Mouse (Mus musculus): Measurements from ENCODE around the gene Rspo3.

The Rspo3 gene

DNA sequence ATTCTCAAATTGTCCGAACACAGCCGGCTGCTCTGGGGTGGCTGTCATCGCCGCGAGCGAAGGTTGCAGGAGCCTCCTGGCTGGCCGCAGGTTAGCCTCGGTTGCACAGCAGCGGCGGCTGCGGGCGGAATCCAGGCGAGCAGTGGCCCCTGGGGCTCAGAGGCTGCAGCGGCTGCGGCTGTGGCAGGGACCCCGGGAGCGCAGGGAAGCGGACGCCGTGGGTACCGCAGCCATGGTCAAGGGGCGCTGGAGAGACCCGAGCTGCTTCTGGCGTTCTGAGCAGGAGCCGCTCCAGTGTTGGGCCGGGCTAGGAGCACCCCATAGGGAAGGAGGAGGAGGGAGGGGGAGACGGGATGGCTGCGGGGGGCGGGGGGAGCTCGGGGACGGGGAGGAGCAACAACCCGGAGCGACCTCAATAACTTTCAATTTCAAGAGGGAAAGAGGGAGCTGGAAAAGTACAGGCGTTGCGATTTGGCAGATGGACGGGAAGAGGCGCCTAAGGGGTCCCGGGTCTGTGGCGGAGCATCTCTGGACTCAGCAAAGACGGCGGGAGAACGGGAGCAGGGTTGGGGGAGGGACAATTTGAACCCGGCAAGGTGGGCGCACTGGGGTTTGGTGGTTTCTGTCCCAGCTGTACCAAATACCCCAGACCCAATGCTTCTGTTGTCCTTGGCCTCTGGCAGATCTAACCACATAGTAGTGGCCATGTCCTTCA lies at the start of gene Rspo3:
Rspo3 (minus strand) TSS at position 322 of the 715 bp plus-strand sequence.
- DNase-seq (ENCODE audit: low read depth, low spot score): peak; percentile 58

DNA sequence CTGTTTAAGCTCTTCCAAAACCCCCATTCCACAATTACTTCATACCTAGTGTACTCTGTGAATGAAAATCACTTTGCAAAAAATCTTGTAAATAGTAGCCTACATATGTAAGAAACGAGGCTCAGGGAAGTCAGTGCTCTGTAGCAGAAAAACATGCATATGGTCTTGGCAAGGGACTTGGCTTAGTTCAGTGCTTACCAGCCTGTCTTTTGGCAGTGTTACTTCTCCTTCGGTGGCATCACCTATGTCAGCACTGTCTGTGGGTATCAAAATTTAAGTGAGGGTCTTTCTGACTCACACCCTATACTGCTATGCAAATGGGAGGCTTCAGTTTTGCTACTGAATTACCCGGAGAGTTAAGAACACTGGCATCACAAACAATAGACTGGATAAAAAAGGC lies 46.3 kb upstream of the Rspo3 start:
- DNase-seq (ENCODE audit: low read depth, low spot score): no peak

DNA sequence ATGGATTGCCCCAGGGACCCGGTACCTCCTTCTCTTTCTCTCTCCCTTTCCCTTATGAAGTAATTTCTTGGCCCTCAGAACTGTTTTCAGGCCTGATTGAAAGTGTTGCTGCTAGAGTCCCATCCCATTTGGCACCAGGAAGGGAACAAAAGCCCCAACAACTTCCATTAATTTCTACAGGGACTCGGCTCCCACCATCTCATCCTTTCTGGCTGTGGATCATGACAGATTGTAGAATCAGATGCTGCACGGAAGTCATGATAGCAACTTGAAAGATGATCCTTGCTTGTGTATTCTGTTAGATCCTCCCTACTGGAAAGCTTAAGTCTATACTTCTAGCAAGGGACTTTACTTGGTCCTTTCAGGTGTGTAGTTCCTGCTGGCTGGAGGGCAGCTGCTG lies 45.8 kb upstream of the Rspo3 start:
- DNase-seq (ENCODE audit: low read depth, low spot score): no peak

DNA sequence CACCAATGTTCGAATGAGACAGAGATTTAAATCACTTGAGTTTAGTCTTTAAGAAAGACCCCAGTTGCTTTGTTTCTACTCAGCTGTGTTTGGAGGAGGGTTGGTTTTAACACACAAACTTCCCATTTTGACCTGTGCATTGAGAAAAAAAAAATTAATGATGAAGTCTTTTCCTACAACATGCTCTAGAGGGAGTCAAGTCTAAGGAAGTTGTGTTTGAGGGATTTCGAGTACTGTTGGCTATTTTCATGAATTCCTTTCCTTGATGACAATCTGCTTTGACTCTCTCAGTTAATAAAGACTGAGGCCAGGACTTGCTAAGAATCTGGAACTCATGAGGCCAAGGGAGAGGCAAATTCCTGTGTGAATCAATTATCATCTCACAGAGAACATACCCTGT lies 20.3 kb upstream of the Rspo3 start:
- no peak for DNase-seq (ENCODE audit: low read depth, low spot score)

DNA sequence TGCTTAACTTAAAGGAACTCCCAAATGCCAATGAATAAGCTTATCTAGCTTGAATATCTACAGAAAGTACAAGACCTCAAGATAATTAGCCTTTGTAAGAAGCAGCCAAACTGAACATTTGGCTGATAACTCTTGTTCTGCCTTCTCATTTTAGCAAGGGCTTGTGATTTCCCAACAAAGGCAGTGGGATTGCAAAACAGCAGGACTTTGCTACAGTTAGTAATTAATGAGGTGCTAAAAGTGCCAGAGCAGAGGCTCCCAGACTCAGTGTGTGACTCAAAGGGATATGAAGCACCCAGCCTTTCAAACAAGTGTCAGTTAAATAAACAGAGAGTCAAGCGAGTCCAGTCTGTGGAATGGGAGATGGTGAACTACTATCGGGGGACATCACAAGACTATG lies 18.7 kb upstream of the Rspo3 start:
- no peak for DNase-seq (ENCODE audit: low read depth, low spot score)

DNA sequence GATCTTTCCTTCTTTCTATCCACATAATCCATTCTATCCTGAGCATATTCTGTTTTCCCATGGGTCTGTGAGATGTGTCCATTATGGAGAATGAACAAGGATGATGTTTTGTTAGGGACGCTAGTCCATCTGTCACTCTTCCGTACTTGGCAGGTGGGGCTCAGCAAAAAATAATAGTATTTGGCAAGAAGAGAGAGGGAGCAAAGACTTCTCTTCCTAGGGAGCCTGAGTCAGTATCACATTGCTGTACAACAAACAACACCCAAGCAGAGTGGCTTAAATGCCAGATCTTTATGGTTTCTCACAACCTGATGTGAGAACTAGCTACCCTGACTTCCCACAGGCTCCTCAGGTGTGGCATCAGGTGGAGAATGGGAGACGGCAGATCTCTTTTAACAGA lies 7.3 kb upstream of the Rspo3 start:
- no peak for DNase-seq (ENCODE audit: low read depth, low spot score)

DNA sequence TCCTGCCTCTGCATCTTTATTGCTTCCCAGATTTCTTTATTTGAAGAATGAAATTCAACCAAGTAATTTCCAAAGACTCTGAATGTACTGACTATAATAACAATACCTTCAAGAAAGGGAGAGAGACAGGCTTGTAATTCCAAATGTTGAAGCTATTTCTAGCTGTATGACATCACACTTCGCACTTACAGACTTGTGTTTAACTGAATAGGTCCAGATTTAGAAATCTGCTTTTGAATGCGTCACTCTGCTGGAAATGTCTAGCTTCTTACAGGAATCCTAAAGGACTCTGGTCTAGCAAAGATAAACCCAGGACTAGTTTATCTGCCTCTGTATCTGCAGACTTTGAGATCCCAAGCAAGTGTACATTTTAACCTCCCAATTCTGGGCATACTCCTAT lies 3.8 kb upstream of the Rspo3 start:
- no peak for DNase-seq (ENCODE audit: low read depth, low spot score)

DNA sequence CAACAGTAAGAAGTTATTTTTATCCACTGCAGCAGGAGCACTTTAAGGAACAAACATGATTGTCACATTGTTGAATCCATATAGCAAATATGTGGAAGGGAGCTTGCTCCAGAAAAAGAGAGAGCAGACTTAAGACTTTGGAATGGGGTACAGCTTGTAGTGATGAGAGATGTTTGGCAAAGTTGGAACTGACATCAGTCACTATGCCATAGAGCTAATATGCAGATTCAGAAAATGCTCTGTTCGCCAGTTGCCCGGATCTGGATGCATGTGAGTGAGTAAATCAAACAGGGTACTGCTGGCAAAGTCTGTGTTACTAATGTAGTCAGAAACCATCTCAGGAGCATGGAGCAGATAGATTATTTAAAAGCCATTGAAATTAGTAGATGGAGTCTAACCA lies 3.1 kb upstream of the Rspo3 start:
- no peak for DNase-seq (ENCODE audit: low read depth, low spot score)

DNA sequence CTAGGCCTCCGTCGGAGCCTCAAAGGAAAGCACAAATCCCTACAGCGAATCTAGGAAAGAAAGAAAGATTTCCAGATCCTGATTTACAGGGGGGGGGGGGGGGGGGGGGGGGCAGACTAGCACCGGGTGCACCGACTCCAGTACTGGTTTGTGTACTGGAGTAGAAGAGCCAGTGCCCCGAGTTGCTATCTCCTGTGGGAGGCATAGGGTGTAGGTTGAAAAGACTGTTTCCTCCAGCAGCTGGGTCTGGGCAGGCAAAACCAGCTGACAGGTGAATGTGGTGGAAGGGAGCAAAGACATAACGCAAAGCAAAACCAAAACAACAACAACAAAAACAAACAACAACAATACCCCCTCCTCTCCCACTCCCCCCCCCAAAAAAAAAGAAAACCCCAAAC lies 838 bp downstream of the Rspo3 start:
- DNase-seq (ENCODE audit: low read depth, low spot score): no peak

DNA sequence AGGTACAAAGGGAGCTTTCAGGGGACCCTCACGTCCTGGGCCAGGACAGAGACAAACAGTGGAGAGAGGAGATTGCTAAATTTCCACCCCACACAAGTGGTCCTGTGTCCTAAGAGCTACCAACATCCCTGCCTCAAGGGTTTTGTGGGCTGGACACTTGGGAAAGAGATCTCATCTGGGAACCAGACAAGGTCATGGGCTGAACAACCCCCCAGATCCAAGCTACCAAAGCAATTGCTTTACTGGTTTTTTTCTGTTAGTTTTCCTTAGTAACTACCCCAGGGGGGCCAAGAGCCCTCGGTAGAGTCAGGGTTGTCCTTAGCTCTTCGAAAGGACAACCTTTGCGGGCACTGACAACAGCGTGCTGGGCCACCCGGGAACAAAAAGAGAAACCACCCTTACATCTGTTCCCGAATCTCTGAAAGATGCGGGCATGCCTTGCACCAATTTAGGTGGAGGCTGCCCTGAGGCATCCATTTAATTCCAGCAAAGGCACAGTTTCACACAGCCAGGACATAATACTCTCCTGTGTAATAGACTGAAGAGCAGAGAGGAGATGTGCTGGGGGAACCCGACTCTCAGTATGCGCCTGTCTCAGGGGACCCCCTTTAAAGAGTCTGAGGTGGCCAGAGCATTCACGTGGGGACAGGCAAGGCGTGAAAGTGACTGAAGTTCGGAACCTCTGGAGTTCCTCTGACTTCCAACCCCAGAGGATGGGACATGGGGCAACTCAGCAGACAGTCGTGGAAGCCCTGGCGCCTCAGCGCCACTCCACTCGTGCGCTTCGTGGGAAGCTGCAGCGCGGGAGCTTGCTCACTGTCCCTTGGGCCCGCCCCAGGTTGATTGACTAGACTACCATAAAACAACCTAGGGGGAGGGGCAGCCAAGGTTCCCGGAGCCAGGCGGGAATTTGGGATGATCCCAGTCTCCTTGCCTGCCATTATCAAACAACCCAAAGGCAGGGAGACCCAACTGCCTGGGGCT lies 1.5 kb downstream of the Rspo3 start:
- DNase-seq (ENCODE audit: low read depth, low spot score): peak; percentile 67

DNA sequence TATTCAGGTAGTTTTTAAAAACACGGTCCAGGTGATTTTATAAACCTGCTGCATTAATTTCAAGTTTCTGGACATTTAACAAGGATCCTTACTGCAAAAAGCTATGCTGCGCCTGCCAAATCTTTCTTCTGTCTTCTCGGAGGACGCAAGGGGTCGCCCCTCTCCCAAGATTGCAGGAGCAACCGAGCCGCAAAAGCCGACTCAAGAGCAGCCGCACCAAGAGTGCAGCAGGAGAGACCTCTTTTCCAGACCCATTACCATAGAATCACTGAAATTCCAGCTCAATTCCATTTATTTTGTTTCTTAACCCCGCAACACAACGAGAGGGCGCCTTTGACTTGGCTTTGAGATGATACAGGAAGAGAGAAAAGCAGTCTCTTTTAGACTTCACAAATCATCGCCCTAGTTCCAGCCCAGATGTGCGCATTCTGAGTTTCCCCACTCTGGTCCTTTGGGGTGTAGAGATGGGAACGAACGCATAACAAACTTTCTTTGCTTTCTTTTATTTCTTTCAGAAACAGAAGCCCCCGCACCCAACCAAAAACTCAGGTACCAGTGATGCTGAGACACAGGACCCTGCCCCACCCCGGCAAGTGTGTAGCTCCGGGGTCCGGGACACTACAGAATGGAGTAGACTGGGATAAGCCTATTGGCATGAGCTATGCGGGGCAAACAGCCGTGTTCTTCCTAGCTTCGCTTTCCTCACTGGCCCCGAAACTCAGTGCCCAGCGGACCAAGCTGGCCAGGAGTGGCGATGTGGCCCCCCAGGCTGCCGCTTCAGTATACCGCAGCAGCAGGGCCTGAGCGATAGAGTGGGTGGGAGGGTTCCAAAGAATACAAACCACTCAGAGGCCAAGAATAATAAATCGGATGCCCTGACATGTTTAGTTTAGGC lies 2.6 kb downstream of the Rspo3 start:
- peak; percentile 85 for DNase-seq (ENCODE audit: low read depth, low spot score)

DNA sequence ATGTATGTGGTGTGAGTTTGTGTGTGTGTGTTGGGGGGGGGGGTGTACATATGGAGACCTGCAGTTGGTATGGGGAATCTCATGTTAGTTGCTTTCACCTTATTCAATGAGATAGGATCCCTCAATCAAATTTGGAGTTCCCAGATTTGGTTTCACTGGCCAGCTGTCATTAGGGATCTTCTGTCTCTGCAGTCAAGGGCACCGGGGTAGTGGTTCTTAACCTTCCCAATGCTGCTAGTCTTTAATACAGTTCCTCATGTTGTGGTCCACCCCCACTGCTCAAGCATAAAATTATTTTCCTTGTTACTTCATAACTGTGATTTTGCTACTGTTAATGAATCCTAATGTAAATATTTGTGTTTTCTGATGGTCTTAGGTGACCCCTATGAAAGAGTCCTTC lies 22.1 kb downstream of the Rspo3 start:
- DNase-seq (ENCODE audit: low read depth, low spot score): no peak

DNA sequence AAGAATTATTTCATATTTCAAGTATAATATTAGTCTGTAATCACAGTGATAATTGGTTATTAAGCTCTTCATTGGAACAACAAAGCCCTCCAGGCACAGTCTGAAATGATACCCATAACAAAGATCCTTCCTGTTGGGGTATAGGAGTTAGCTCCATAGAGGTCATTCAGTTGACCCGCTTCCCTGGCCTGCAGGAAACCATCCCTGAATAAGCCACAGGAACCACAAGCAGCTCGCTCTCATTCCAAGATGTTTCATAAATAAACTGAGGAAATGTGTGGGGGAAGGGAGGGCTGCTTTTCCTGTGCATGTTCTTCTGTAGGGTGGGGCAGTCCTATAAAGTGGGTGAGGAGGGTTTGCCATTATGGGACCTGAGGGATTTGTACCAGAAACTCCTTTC lies 27.5 kb downstream of the Rspo3 start:
- DNase-seq (ENCODE audit: low read depth, low spot score): no peak

DNA sequence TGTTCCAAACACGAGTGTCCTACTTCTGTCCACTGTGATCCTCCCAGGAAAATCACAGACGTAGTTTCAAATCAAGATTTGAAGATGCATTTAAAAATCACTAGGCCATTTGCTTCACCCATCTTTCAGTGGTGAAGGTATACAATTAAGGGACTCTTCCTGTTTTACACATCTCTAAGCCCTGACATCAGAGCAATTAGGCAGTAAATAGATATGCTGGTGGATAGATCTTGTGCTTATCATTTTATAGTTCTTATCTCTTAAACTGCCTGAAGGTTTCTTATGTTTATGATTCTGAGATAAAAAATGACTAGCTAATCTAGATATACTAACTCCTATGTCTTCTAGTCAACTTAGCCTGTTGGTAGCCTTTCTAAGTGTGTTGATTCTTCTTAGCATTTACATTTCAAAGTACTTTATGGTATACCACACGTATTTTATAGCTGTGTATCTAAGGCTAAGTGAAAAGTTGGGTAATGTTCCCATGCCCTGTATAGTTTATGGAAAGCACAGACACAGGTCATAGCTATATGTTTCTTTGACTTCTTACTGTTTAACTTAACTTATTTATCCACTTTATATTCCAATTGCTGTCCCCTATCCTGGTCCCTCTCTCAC lies 38.4 kb downstream of the Rspo3 start:
- no peak for DNase-seq (ENCODE audit: low read depth, low spot score)

DNA sequence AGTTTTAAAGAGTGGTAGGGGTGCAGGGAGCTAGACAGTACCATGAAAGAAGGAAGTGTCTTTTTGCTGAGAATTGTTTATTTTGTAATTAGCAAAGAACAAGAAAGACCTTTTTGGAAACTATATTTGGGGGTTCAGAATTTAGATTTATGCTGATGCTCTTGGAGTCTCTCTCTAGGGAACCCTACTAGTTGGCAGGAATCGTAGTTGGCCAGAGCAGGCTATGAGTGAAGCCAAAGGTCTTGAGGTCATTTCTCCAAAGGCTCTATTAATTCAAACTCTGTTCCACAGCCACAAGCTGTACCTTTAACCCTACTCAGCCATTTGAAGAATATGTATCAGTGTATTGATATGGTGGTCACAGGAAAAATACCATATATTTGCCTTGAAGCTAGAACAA lies 41.7 kb downstream of the Rspo3 start:
- DNase-seq (ENCODE audit: low read depth, low spot score): no peak

DNA sequence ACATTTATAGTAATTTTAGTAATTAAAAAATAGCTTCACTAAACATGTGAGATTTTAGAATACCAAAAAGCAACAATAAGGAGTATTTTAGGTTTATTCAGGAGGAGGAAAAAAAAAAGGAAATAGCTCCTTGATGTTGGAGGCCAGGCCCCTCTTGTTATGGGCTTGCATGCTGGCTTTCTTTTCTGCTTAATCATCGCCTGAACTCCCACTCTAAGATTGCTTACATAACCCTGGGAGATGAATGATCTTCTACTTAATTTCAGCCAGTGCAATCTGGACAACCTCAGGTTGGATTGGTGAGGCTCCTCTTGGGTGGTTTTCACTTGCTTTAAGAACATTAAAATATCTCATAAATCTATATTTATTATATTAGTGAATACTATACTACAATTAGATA lies 54.7 kb downstream of the Rspo3 start:
- DNase-seq (ENCODE audit: low read depth, low spot score): no peak

DNA sequence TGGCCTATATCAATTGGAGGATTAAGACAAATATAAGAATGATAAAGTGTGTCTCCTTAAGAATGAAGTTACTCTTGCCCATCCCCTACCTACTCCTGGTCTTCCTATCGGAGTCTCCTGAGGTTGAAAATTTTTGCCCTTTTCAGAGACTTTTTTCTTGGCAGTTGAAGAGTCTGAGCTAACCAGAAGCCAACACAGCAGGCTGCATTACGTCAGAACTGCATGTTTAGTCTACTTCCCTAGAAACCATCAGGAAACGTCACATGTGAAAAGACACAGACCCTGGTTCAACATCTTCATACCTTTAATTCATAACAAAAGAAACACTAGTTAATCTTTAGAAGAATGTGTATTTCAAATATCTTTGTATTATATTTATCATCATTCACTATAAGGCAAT lies 56.3 kb downstream of the Rspo3 start:
- no peak for DNase-seq (ENCODE audit: low read depth, low spot score)

DNA sequence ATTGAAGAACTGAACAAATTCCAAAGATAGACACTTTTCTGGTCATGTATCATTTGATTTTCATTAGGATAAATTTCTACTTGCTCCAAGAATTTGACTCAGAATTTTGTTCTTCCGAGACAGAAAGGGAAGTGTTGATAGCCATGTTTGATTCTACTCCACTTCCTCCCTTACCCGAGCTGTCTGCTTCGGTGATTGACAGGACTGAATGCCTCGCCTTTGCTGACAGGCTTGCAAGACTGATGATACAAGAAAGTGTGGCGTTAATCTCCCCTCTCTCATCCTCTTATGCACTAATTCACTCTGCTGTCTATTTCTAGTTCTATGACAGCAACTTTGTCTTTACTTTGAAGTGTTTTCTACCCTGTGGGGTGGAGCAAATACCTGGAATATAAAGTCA lies 65.2 kb downstream of the Rspo3 start:
- DNase-seq (ENCODE audit: low read depth, low spot score): no peak

DNA sequence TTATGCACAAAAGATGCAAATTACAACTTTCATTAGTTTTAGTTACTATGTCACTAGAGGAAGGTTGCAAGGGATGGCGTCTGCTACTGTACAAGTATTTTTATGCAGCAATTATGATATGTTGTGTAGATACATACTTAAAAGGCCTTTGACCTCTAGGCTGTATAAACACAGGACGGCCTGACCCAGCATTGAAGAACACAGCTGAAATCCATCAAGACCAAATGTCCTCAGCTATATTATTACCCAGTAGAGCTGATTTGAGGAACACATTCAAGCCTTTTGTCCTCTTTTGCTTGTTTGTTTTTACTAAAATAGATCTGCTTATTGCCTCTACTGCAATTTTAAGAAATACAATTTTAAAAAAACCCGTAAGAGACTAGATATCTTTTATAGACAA lies 75.6 kb downstream of the Rspo3 start:
- DNase-seq (ENCODE audit: low read depth, low spot score): no peak

DNA sequence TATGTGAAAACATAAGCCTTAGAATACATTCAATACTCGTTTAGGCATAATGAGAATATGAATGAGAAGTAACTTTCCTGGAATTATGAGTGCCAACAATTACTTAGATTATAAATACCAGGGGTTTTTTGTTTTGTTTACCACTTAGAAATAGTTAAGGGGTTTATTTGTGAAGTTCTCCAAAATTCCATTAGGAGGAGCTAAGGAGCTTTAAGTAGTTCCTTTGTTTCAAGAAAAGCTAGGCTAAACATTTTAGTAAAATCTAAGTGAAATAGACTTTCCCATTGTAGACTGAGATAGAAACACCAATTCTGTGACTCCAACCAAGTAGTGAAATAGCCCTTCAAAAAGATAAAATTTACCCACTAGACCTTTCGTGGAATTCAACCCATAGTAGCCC lies 76.0 kb downstream of the Rspo3 start:
- DNase-seq (ENCODE audit: low read depth, low spot score): peak; percentile 15

DNA sequence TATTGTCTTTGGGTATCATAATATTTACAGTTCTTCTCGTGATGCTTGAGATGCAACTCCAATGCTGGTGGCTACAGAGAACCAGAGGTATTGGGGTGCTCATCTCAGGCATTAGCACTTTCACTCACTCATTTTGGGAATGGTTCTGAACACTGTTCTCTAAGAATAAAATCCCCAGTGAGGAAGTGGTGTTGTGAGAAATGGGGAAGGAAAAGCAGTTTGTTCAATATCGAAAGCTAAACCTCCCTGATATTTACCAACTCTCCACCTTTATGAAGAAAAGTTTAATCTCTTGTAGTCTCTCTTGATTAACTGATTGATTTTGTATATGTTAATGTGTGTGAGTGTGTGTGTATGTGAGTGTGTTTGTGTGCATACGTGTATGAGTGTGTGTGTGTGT lies 90.6 kb downstream of the Rspo3 start:
- no peak for DNase-seq (ENCODE audit: low read depth, low spot score)

DNA sequence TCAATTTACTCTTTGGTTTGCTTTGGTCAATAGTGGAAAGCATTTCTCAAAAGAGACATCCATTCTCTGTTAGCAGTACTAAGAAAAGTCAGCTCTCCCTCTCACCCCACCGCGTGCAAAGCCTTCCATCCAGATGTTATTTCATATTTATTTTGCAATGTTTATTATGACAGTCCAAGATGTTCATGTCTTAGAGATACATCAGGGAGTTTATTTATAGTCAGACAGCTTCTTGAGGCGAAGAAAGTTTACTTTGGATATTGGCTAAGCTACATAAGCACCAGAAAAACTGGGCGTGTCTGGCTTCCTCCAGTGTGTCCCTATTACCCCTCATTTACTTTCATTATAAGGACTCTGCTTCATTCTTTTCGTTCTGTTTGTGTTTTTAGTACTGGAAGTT lies 94.4 kb downstream of the Rspo3 start:
- no peak for DNase-seq (ENCODE audit: low read depth, low spot score)
